Mouse (Mus musculus): ENCODE results near the gene Plch2. TPM values are rescaled to one million over a fixed set of nuclear protein-coding genes. Genes with fewer than 3 reads are reported as not detected.

The Plch2 gene
- polyA plus RNA-seq, 1 experiment from 2014 or later: 3.6 TPM

- peak within 1 kb of the TSS; percentile 90 for H3K27ac ChIP-seq (ENCODE audit: low read length)
- peak within 1 kb of the TSS; percentile 85 for H3K9ac ChIP-seq (replicated peaks; ENCODE audit: low read length)
- H3K4me1 ChIP-seq (ENCODE audit: insufficient read depth, low read length): peaks cover 42% of the 10 kb centered on the region
- WGBS: under 1% methylated on average over 60 of the region's 66 CpGs
- no peaks in the 10 kb centered on the region for H3K9me3 ChIP-seq (ENCODE audit: low read length)
- peaks cover 42% of the 10 kb centered on the region for H3K27me3 ChIP-seq (ENCODE audit: insufficient read depth, low read length)
- peaks cover 2% of the 10 kb centered on the region; the same call in 1 of the 2 replicates for H3K36me3 ChIP-seq (ENCODE audit: insufficient read depth, low read length)
- H3K4me3 ChIP-seq (ENCODE audit: low read length): peak within 1 kb of the TSS; percentile 87
- peak; percentile 96 for ATAC-seq (ENCODE audit: low FRiP score, low TSS enrichment)
- H3K4me2 ChIP-seq (replicated peaks; ENCODE audit: low read depth, low read length): peak within 1 kb of the TSS; percentile 84
Observed at GRCm38 (mm10) chr4:154963901-154964580, 92.5 kb downstream of the Plch2 start, which contains the start of gene Pank4. Gene Pank4, plus strand, starts transcription at chr4:154964123.

GRCm38 (mm10) chr4:154963190-154963836, 93.3 kb downstream of the Plch2 start:
- 18% methylated on average over 11 of the region's 11 CpGs for WGBS
- H3K36me3 ChIP-seq (ENCODE audit: insufficient read depth, low read length): no peaks in the 10 kb centered on the region
- peak overlapping the region; percentile 84 for H3K4me2 ChIP-seq (replicated peaks; ENCODE audit: low read depth, low read length)
- peak; percentile 6; the same call in 1 of the 2 replicates for ATAC-seq (ENCODE audit: low FRiP score, low TSS enrichment)
- peaks cover 45% of the 10 kb centered on the region for H3K4me1 ChIP-seq (ENCODE audit: insufficient read depth, low read length)
- H3K9ac ChIP-seq (replicated peaks; ENCODE audit: low read length): peak overlapping the region; percentile 85; the same call in 1 of the 2 replicates
- H3K27me3 ChIP-seq (ENCODE audit: insufficient read depth, low read length): peaks cover 49% of the 10 kb centered on the region
- H3K9me3 ChIP-seq (ENCODE audit: low read length): no peaks in the 10 kb centered on the region
- H3K27ac ChIP-seq (ENCODE audit: low read length): no peak overlapping the region
- H3K4me3 ChIP-seq (ENCODE audit: low read length): peak overlapping the region; percentile 87

- H3K4me3 ChIP-seq (ENCODE audit: low read length): peak overlapping the region; percentile 46
- 82% methylated on average over 7 of the region's 7 CpGs for WGBS
- H3K4me1 ChIP-seq (ENCODE audit: insufficient read depth, low read length): peaks cover 50% of the 10 kb centered on the region
- no peaks in the 10 kb centered on the region for H3K9me3 ChIP-seq (ENCODE audit: low read length)
- no peak for ATAC-seq (ENCODE audit: low FRiP score, low TSS enrichment)
- no peaks in the 10 kb centered on the region for H3K36me3 ChIP-seq (ENCODE audit: insufficient read depth, low read length)
- H3K4me2 ChIP-seq (replicated peaks; ENCODE audit: low read depth, low read length): peak overlapping the region; percentile 84
- no peak overlapping the region for H3K27ac ChIP-seq (ENCODE audit: low read length)
- peaks cover 55% of the 10 kb centered on the region for H3K27me3 ChIP-seq (ENCODE audit: insufficient read depth, low read length)
- no peak overlapping the region for H3K9ac ChIP-seq (replicated peaks; ENCODE audit: low read length)
Observed at GRCm38 (mm10) chr4:154962683-154963082, 93.9 kb downstream of the Plch2 start.

GRCm38 (mm10) chr4:154961911-154962310, 94.7 kb downstream of the Plch2 start:
- no peak for ATAC-seq (ENCODE audit: low FRiP score, low TSS enrichment)
- Histone ChIP-seq H3K9me3 (ENCODE audit: low read length) (no peaks in the 10 kb centered on the region), H3K36me3 (ENCODE audit: insufficient read depth, low read length) (no peaks in the 10 kb centered on the region), H3K4me1 (ENCODE audit: insufficient read depth, low read length) (peaks cover 50% of the 10 kb centered on the region), H3K9ac (replicated peaks; ENCODE audit: low read length) (peak overlapping the region; percentile 59), H3K27ac (ENCODE audit: low read length) (no peak overlapping the region), H3K4me2 (replicated peaks; ENCODE audit: low read depth, low read length) (peak overlapping the region; percentile 84), H3K4me3 (ENCODE audit: low read length) (peak overlapping the region; percentile 46), H3K27me3 (ENCODE audit: insufficient read depth, low read length) (peaks cover 63% of the 10 kb centered on the region)
- 23% methylated on average over 13 of the region's 13 CpGs for WGBS

GRCm38 (mm10) chr4:154961226-154961738, 95.3 kb downstream of the Plch2 start:
- Histone ChIP-seq H3K27ac (ENCODE audit: low read length) (no peak overlapping the region), H3K4me3 (ENCODE audit: low read length) (peak overlapping the region; percentile 46), H3K9me3 (ENCODE audit: low read length) (no peaks in the 10 kb centered on the region), H3K27me3 (ENCODE audit: insufficient read depth, low read length) (peaks cover 67% of the 10 kb centered on the region), H3K4me2 (replicated peaks; ENCODE audit: low read depth, low read length) (peak overlapping the region; percentile 84), H3K36me3 (ENCODE audit: insufficient read depth, low read length) (no peaks in the 10 kb centered on the region), H3K9ac (replicated peaks; ENCODE audit: low read length) (peak overlapping the region; percentile 59), H3K4me1 (ENCODE audit: insufficient read depth, low read length) (peaks cover 48% of the 10 kb centered on the region)
- ATAC-seq (ENCODE audit: low FRiP score, low TSS enrichment): no peak
- WGBS: under 1% methylated on average over 43 of the region's 47 CpGs

GRCm38 (mm10) chr4:154960690-154961225, 95.8 kb downstream of the Plch2 start, which contains the start of gene Hes5:
Gene Hes5, plus strand, starts transcription at chr4:154960923.
- Histone ChIP-seq H3K9me3 (ENCODE audit: low read length) (no peaks in the 10 kb centered on the region), H3K36me3 (ENCODE audit: insufficient read depth, low read length) (no peaks in the 10 kb centered on the region), H3K9ac (replicated peaks; ENCODE audit: low read length) (peak within 1 kb of the TSS; percentile 59), H3K4me3 (ENCODE audit: low read length) (peak within 1 kb of the TSS; percentile 46), H3K27me3 (ENCODE audit: insufficient read depth, low read length) (peaks cover 71% of the 10 kb centered on the region), H3K4me1 (ENCODE audit: insufficient read depth, low read length) (peaks cover 43% of the 10 kb centered on the region), H3K4me2 (replicated peaks; ENCODE audit: low read depth, low read length) (peak within 1 kb of the TSS; percentile 84), H3K27ac (ENCODE audit: low read length) (no peak within 1 kb of the TSS)
- no peak for ATAC-seq (ENCODE audit: low FRiP score, low TSS enrichment)
- WGBS: under 1% methylated on average over 65 of the region's 65 CpGs

DNA sequence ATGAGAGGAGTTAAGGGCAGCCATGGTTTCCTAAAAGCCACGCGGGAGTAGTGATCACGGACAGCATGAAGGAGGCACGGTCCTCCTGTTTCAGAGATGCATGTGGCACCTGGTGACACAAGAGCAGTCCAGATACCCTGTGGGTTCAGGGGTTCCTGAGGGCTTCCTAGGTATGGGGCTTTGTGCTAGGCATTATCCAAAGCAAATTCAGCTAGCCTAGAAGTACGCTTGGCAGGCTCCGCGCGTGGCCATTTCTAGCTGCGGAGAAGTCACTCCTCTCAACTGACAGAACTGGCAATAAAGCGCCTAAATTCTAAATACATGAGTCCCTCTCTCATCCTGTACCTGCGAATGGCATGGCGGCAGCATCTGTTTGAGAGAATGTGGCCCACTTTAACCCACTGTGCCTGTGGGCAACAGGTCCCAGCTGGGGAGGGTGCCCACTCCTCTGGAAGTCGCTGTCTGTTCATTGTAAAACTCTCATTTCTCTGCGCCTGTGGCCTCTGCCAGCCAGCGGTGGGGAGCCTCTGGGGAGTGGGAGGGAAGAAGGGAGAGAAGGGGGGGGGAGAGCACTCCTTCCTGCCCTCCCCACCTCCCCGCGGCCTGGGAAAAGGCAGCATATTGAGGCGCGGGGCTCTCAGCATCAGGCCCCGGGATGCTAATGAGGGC, 96.4 kb downstream of the Plch2 start:
- Histone ChIP-seq H3K36me3 (ENCODE audit: insufficient read depth, low read length) (no peaks in the 10 kb centered on the region), H3K27ac (ENCODE audit: low read length) (no peak overlapping the region), H3K9me3 (ENCODE audit: low read length) (no peaks in the 10 kb centered on the region), H3K9ac (replicated peaks; ENCODE audit: low read length) (peak overlapping the region; percentile 59), H3K27me3 (ENCODE audit: insufficient read depth, low read length) (peaks cover 75% of the 10 kb centered on the region), H3K4me3 (ENCODE audit: low read length) (peak overlapping the region; percentile 46), H3K4me1 (ENCODE audit: insufficient read depth, low read length) (peaks cover 37% of the 10 kb centered on the region), H3K4me2 (replicated peaks; ENCODE audit: low read depth, low read length) (peak overlapping the region; percentile 84)
- WGBS: 23% methylated on average over 20 of the region's 20 CpGs
- no peak for ATAC-seq (ENCODE audit: low FRiP score, low TSS enrichment)

DNA sequence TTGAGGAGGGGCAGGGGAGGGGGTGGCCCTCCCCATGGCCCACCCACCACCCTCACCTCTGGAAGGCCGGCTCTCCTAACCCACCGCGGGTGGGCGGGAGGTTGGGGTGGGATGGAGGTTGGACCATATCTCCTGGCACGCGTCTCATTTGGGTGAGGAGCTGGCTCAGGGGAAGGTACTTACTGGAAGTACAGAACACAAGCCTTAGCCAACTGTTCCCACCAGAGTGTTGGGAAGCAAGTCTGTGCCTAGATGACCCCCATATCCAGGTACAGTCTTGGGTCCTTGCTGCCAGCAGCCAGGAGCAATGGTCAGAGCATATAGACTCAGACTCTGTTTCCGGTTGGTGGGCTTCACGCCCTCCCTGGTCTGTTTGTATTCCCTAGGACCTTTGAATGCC, 98.0 kb downstream of the Plch2 start:
- 18% methylated on average over 8 of the region's 8 CpGs for WGBS
- H3K27ac ChIP-seq (ENCODE audit: low read length): no peak overlapping the region
- H3K4me1 ChIP-seq (ENCODE audit: insufficient read depth, low read length): peaks cover 33% of the 10 kb centered on the region
- no peak overlapping the region; the same call in 1 of the 2 replicates for H3K9ac ChIP-seq (replicated peaks; ENCODE audit: low read length)
- no peaks in the 10 kb centered on the region for H3K9me3 ChIP-seq (ENCODE audit: low read length)
- no peak for ATAC-seq (ENCODE audit: low FRiP score, low TSS enrichment)
- H3K4me3 ChIP-seq (ENCODE audit: low read length): no peak overlapping the region
- H3K36me3 ChIP-seq (ENCODE audit: insufficient read depth, low read length): no peaks in the 10 kb centered on the region
- H3K4me2 ChIP-seq (replicated peaks; ENCODE audit: low read depth, low read length): peak overlapping the region; percentile 25
- H3K27me3 ChIP-seq (ENCODE audit: insufficient read depth, low read length): peaks cover 90% of the 10 kb centered on the region

DNA sequence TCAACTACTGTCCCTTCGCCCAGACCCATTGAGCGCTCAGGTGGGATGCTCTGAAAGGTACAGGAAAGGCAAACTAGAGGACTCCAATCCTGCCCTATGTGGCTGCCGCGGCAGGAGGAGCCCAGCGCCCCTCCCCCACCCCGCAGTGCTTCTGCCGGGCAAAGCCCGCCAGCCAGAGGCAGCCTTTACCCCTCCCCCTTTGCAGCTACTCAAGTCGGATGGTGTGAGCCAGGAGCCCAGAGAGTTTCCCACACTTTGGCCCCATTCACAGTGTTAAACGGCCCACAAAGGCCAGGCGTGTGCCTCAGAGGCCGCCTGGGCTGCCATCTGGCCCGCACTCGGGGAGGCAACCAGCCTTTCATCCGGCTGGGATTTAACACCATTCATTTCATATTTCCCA, 98.4 kb downstream of the Plch2 start:
- no peaks in the 10 kb centered on the region for H3K36me3 ChIP-seq (ENCODE audit: insufficient read depth, low read length)
- peaks cover 36% of the 10 kb centered on the region for H3K4me1 ChIP-seq (ENCODE audit: insufficient read depth, low read length)
- no peak overlapping the region for H3K27ac ChIP-seq (ENCODE audit: low read length)
- H3K4me2 ChIP-seq (replicated peaks; ENCODE audit: low read depth, low read length): peak overlapping the region; percentile 25
- H3K9ac ChIP-seq (replicated peaks; ENCODE audit: low read length): no peak overlapping the region; the same call in 1 of the 2 replicates
- peaks cover 94% of the 10 kb centered on the region for H3K27me3 ChIP-seq (ENCODE audit: insufficient read depth, low read length)
- 4% methylated on average over 15 of the region's 15 CpGs for WGBS
- H3K4me3 ChIP-seq (ENCODE audit: low read length): 0 out of 2 replicates have a peak overlapping the region, but pooled peaks have one; percentile 2
- H3K9me3 ChIP-seq (ENCODE audit: low read length): no peaks in the 10 kb centered on the region
- 0 out of 2 replicates have a peak, but pooled peaks have one; percentile 16 for ATAC-seq (ENCODE audit: low FRiP score, low TSS enrichment)

Data from kidney, embryonic 16.5 days (tissue).